Mouse (Mus musculus) heart, postnatal 0 days (tissue): ENCODE results near the gene Gnptg. TPM values are rescaled to one million over a fixed set of nuclear protein-coding genes. Genes with fewer than 3 reads are reported as not detected.

Experiments used
- ATAC-seq: fragments of 200-750 bp; cut with Nextera tagmentation; 2 replicates; pipeline ENCODE4 v1.8.0; 2017; ENCODE audit warnings: low read depth, moderate number of reproducible peaks, moderate library complexity; ENCODE audit not compliant: insufficient read depth
- DNase-seq: peaks from one replicate; pipeline ENCODE4 v3.0.0-alpha.2; 2016; ENCODE audit warnings: low spot score
- H3K27ac ChIP-seq: fragments of 300-500 bp; sonication (generic); 2 replicates; pipeline ENCODE4 v1.5.1; 2014; ENCODE audit warnings: low read depth, mild to moderate bottlenecking
- H3K27me3 ChIP-seq: fragments of 300-500 bp; sonication (generic); 2 replicates; pipeline ENCODE4 v1.6.1; 2014; ENCODE audit warnings: low read length, mixed read lengths; ENCODE audit not compliant: control insufficient read depth, insufficient read depth
- H3K36me3 ChIP-seq: fragments of 300-500 bp; sonication (generic); replicated peaks from 2 replicates; pipeline ENCODE4 v1.6.1; 2014; ENCODE audit warnings: low read length, mixed read lengths; ENCODE audit not compliant: control insufficient read depth, insufficient read depth
- H3K4me1 ChIP-seq: fragments of 300-500 bp; sonication (generic); 2 replicates; pipeline ENCODE4 v1.6.1; 2014; ENCODE audit warnings: antibody characterized with exemption; ENCODE audit not compliant: control insufficient read depth, insufficient read depth
- H3K4me2 ChIP-seq: fragments of 300-500 bp; sonication (generic); 2 replicates; pipeline ENCODE4 v1.6.1; 2014; ENCODE audit warnings: low read depth, mild to moderate bottlenecking, low read length, moderate library complexity
- H3K4me3 ChIP-seq: fragments of 300-500 bp; sonication (generic); 2 replicates; pipeline ENCODE4 v1.5.1; 2014; ENCODE audit warnings: low read depth, low read length
- H3K9ac ChIP-seq: fragments of 300-500 bp; sonication (generic); replicated peaks from 2 replicates; pipeline ENCODE4 v1.6.1; 2014; ENCODE audit warnings: low read depth, low read length, mixed read lengths
- H3K9me3 ChIP-seq: fragments of 300-500 bp; sonication (generic); replicated peaks from 2 replicates; pipeline ENCODE4 v1.6.1; 2016; ENCODE audit warnings: low read length; ENCODE audit not compliant: control insufficient read depth
- CTCF ChIP-seq: IDR thresholded peaks from 2 replicates; pipeline ENCODE4 v1.5.1; 2016; ENCODE audit warnings: antibody characterized with exemption, control low read depth, low read depth
- EP300 ChIP-seq: IDR thresholded peaks from 2 replicates; pipeline ENCODE4 v1.6.1; 2016; ENCODE audit warnings: antibody characterized with exemption, low read depth
- WGBS: fragments of 180-500 bp; shearing (Covaris S2); extraction: QIAGEN DNeasy Blood & Tissue Kit; methylation state at CpG from one replicate; pipeline ENCODE4 v1.1.7; 2014; 5-methylcytosine and 5-hydroxymethylcytosine counted together
- polyA plus RNA-seq: library from polyadenylated mRNA; unstranded; fragments of >200 nt; fragmentation: Nextera tagmentation; extraction: Ambion mirVana; gene quantifications from 2 replicates; pipeline ENCODE4 v1.2.1, GENCODE M21; 2015
- total RNA-seq: library from RNA; depleted of rRNA; stranded (reverse); fragments of >200 nt; gene quantifications from 2 replicates; pipeline ENCODE4 v1.2.3, GENCODE M21; 2014; ENCODE audit warnings: low replicate concordance

Gnptg gene
- total and polyA plus RNA-seq, 2 experiments from 2014 or later, result 21.0 to 24.2 TPM

GRCm38 (mm10) chr17:25274571-25275346, 34.8 kb upstream of the Gnptg start, which contains the start of gene Ube2i:
Ube2i (minus strand) TSS chr17:25274622.
- 84% methylated on average over 9 of the region's 9 CpGs for WGBS
- no peaks in the 10 kb centered on the region for H3K36me3 ChIP-seq
- H3K4me1 ChIP-seq, result peaks cover 22% of the 10 kb centered on the region
- H3K9me3 ChIP-seq, result no peaks in the 10 kb centered on the region
- peak within 1 kb of the TSS; percentile 88 for H3K4me2 ChIP-seq
- peak within 1 kb of the TSS; percentile 96 for H3K4me3 ChIP-seq
- no peak for TF ChIP-seq EP300
- no peak for TF ChIP-seq CTCF
- no peaks in the 10 kb centered on the region for H3K27me3 ChIP-seq
- peak within 1 kb of the TSS; percentile 99 for H3K27ac ChIP-seq
- ATAC-seq (no peak), DNase-seq (no peak)
- H3K9ac ChIP-seq, result peak within 1 kb of the TSS; percentile 98

DNA sequence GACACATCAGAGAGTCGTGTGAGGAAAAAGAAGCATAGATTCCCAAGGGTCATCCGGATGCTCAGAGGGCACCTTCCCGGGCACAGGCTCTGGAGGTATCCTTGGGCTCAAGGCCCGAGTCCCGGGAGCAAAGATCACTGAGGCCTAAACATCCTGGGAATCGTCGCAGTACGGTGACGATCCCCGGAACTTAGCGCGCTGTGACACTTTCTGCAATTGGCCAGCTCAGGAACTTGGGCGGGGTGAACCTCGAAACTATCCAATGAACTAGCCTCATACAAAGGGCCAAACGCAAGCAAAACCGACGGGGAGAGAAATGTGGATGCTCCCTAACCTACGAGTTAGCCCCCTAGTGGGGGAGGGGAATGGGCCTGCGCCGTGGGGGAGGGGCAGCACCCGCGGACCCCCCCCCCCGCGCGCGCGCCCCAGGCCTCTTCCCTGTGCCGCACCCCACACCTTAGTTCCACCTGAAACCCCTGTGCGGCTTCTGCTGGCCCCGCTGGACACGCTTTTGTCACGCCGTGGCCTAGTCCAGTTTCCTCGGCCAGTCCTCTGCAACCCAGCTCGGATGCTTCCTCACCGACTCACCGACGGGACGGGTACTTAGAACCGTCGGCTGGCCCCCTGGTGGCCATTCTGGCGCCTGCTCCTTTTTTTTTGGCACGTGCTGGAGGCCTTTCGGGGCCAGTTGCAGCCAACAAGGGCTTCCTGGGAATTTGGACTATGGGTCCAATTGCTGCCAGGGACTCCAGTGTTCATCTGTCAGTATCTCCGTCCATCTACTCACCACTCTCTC, 34.0 kb upstream of the Gnptg start:
- Histone ChIP-seq H3K4me3 (peak overlapping the region; percentile 96), H3K9me3 (no peaks in the 10 kb centered on the region), H3K27me3 (no peaks in the 10 kb centered on the region), H3K27ac (peak overlapping the region; percentile 99), H3K4me1 (peaks cover 22% of the 10 kb centered on the region), H3K4me2 (peak overlapping the region; percentile 88), H3K36me3 (peaks cover 7% of the 10 kb centered on the region), H3K9ac (peak overlapping the region; percentile 98)
- WGBS, result under 1% methylated on average over 44 of the region's 45 CpGs
- TF ChIP-seq EP300, result no peak; the same call in none of the 2 replicates
- TF ChIP-seq CTCF, result peak; percentile 69
- ATAC-seq (peak; percentile 85), DNase-seq (peak; percentile 89)

GRCm38 (mm10) chr17:25272951-25273705, 33.2 kb upstream of the Gnptg start:
- Histone ChIP-seq H3K9ac (peak overlapping the region; percentile 98), H3K36me3 (peaks cover 15% of the 10 kb centered on the region), H3K4me1 (peaks cover 22% of the 10 kb centered on the region), H3K4me3 (peak overlapping the region; percentile 96), H3K27me3 (no peaks in the 10 kb centered on the region), H3K27ac (peak overlapping the region; percentile 99), H3K4me2 (peak overlapping the region; percentile 88), H3K9me3 (no peaks in the 10 kb centered on the region)
- under 1% methylated on average over 91 of the region's 92 CpGs for WGBS
- DNase-seq (peak; percentile 88), ATAC-seq (peak; percentile 88)
- TF ChIP-seq CTCF (no peak), EP300 (peak; percentile 77)

GRCm38 (mm10) chr17:25272326-25272725, 32.4 kb upstream of the Gnptg start:
- ATAC-seq, result no peak
- TF ChIP-seq CTCF (no peak), EP300 (no peak)

GRCm38 (mm10) chr17:25270795-25271335, 30.9 kb upstream of the Gnptg start:
- no peak overlapping the region for H3K27ac ChIP-seq

More at GRCm38 (mm10) chr17:25272326-25272725, 32.4 kb upstream of the Gnptg start:
- no peaks in the 10 kb centered on the region for H3K9me3 ChIP-seq
- DNase-seq, result peak; percentile 18
- peak overlapping the region; percentile 96 for H3K4me3 ChIP-seq
- H3K9ac ChIP-seq, result peak overlapping the region; percentile 98
- H3K27ac ChIP-seq, result peak overlapping the region; percentile 99
- peaks cover 22% of the 10 kb centered on the region for H3K4me1 ChIP-seq
- H3K27me3 ChIP-seq, result no peaks in the 10 kb centered on the region
- WGBS, result under 1% methylated on average over 10 of the region's 10 CpGs
- H3K36me3 ChIP-seq, result peaks cover 23% of the 10 kb centered on the region
- peak overlapping the region; percentile 88 for H3K4me2 ChIP-seq

More at GRCm38 (mm10) chr17:25270795-25271335, 30.9 kb upstream of the Gnptg start:
- Histone ChIP-seq H3K4me1 (peaks cover 22% of the 10 kb centered on the region), H3K4me2 (peak overlapping the region; percentile 88; the same call in 1 of the 2 replicates), H3K4me3 (0 out of 2 replicates have a peak overlapping the region, but pooled peaks have one; percentile 96), H3K27me3 (no peaks in the 10 kb centered on the region), H3K9me3 (no peaks in the 10 kb centered on the region), H3K9ac (no peak overlapping the region), H3K36me3 (peaks cover 37% of the 10 kb centered on the region)
- ATAC-seq, result no peak
- 58% methylated on average over 2 of the region's 2 CpGs for WGBS
- DNase-seq, result peak; percentile 16
- TF ChIP-seq CTCF (no peak), EP300 (no peak)
